Comparison of ENCODE assay signal across 8 mouse cellular contexts in the genomic region with DNA sequence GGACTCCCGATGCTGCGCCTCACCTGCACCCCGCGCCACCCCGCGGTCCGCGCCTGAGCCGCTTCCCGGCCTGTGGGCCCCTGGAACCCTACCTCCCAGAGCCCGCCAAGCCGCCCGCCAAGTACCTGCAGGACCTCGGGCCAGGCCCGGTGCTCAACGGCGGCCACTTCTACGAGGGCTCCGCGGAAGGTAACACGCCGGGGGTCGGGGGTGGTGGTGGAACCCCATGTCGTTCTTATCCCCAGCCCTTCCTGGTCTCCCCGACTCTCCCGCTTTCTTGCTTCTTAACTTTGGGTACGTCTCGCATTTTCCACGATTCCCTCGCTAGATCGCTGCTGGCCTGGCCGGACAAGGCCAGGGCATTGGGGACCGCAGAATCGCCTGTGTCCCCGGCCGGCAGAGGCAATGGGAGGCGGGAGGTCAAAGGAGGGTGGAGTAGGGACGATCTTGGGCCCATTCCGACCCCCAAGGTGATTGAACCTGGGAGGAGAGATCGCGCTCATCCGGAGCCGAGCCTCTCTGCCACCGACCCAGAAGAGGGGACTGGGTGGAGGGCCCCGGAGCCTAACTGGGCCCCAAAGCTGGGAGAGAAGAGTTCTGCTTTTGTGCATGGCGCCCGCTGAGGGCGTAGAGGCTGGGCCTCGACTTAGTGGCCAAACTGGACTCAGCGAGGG. TPM values are rescaled to one million over a fixed set of nuclear protein-coding genes. Genes with fewer than 3 reads are reported as not detected.
A peak's percentile ranks its signal among the peaks of the same experiment; 100 is the strongest.
DNase-seq lines count a peak whose midpoint lies in the region; ATAC-seq and TF ChIP-seq lines count a peak whose summit lies in the region.

No protein-coding gene starts in this region.

- no peak overlapping the region for H3K27ac ChIP-seq in layer of hippocampus, adult 2 months
- H3K27ac ChIP-seq in embryonic fibroblast, embryonic 13.5 days (ENCODE audit: insufficient read depth, low read length) = no peak overlapping the region
- no peak overlapping the region for H3K27ac ChIP-seq in intestine, embryonic 16.5 days (ENCODE audit: low read length)
- no peak overlapping the region for H3K27ac ChIP-seq in neural tube, embryonic 13.5 days (replicated peaks)

- peak overlapping the region; percentile 55 for H3K4me2 ChIP-seq in intestine, embryonic 16.5 days (ENCODE audit: low read depth, low read length)
- peak overlapping the region; percentile 52 for H3K4me2 ChIP-seq in neural tube, embryonic 13.5 days

- H3K9ac ChIP-seq in intestine, embryonic 16.5 days (ENCODE audit: low read depth, low read length) = peak overlapping the region; percentile 9; the same call in 1 of the 2 replicates
- peak overlapping the region; percentile 47 for H3K9ac ChIP-seq in neural tube, embryonic 13.5 days

- H3K4me1 ChIP-seq in embryonic fibroblast, embryonic 13.5 days (ENCODE audit: control insufficient read depth, insufficient read depth, low read length) = no peaks in the 10 kb centered on the region
- peaks cover 12% of the 10 kb centered on the region for H3K4me1 ChIP-seq in intestine, embryonic 16.5 days (ENCODE audit: control insufficient read depth, insufficient read depth, low read length)
- peaks cover 20% of the 10 kb centered on the region for H3K4me1 ChIP-seq in neural tube, embryonic 13.5 days (replicated peaks)

- H3K27me3 ChIP-seq in intestine, embryonic 16.5 days (replicated peaks; ENCODE audit: control insufficient read depth, insufficient read depth, low read length) = peaks cover 73% of the 10 kb centered on the region
- H3K27me3 ChIP-seq in neural tube, embryonic 13.5 days = peaks cover 89% of the 10 kb centered on the region

- no peaks in the 10 kb centered on the region for H3K9me3 ChIP-seq in intestine, embryonic 16.5 days (ENCODE audit: control insufficient read depth, low read length)
- no peaks in the 10 kb centered on the region for H3K9me3 ChIP-seq in neural tube, embryonic 13.5 days

- intact Hi-C loops in gastrocnemius, postnatal 14 days (cut with DNase I; ENCODE audit: low total_unique reads) = no loop called here

- ATAC-seq in intestine, embryonic 16.5 days = peak; percentile 23; the same call in 1 of the 2 replicates
- ATAC-seq in neural tube, embryonic 13.5 days (ENCODE audit: low read depth) = peak; percentile 32; the same call in 1 of the 2 replicates

- no peaks in the 10 kb centered on the region for H3K36me3 ChIP-seq in intestine, embryonic 16.5 days (ENCODE audit: control insufficient read depth, insufficient read depth, low read length)
- no peaks in the 10 kb centered on the region for H3K36me3 ChIP-seq in neural tube, embryonic 13.5 days

- under 1% methylated on average over 50 of the region's 50 CpGs for WGBS in intestine, embryonic 16.5 days
- WGBS in neural tube, embryonic 13.5 days = under 1% methylated on average over 48 of the region's 50 CpGs

- no peak for TF ChIP-seq CTCF in layer of hippocampus, adult 2 months (conservative IDR thresholded peaks at IDR 0.05)
- no peak for TF ChIP-seq CTCF in embryonic fibroblast, embryonic 13.5 days (IDR thresholded peaks at IDR 0.05; ENCODE audit: borderline replicate concordance, insufficient read depth, low read length)

- no peak for TF ChIP-seq POLR2A in embryonic fibroblast, embryonic 13.5 days (IDR thresholded peaks at IDR 0.05; ENCODE audit: low read depth, low read length)

- H3K4me3 ChIP-seq in layer of hippocampus, adult 2 months = peak overlapping the region; percentile 24; the same call in 1 of the 2 replicates
- peak overlapping the region; percentile 12 for H3K4me3 ChIP-seq in embryonic fibroblast, embryonic 13.5 days (ENCODE audit: insufficient read depth, low read length)
- H3K4me3 ChIP-seq in intestine, embryonic 16.5 days (ENCODE audit: low read length) = peak overlapping the region; percentile 35
- peak overlapping the region; percentile 31 for H3K4me3 ChIP-seq in neural tube, embryonic 13.5 days

- no peak for DNase-seq in layer of hippocampus, adult 2 months (ENCODE audit: low spot score in 2 of 2)
- no peak for DNase-seq in layer of hippocampus, adult 11-12 months (ENCODE audit: low spot score)
- no peak for DNase-seq in MN1 (ENCODE audit: low spot score)
- DNase-seq in left cerebral cortex, adult 9 months (ENCODE audit: low spot score in 2 of 2) = no peak
- DNase-seq in gastrocnemius, postnatal 14 days = no peak

RNA-seq across cellular contexts. Expression of a gene that starts 0.6 kb away (rescaled TPM):
- total RNA-seq in layer of hippocampus, adult 2 months (2021) = under 1 TPM; 0.56 to 0.84 TPM
- polyA plus RNA-seq in embryonic fibroblast, embryonic 13.5 days (2011; ENCODE audit: insufficient read length, low read depth, missing spikeins) = 1.8 and 1.9 TPM in 2 replicates
- not detected in 2 replicates for polyA plus RNA-seq in intestine, embryonic 16.5 days (2015; fragmentation: Nextera tagmentation; extraction: Ambion mirVana)
- polyA plus RNA-seq in neural tube, embryonic 13.5 days (2015; fragmentation: Nextera tagmentation; extraction: Ambion mirVana) = 0.58 TPM in 1 of 2 replicates, not detected in the other
- total RNA-seq in gastrocnemius, postnatal 14 days (2021) = not detected

RNA-seq across cellular contexts. Expression of a gene that starts 35.7 kb away (rescaled TPM):
- not detected for total RNA-seq in layer of hippocampus, adult 2 months (2021)
- polyA plus RNA-seq in embryonic fibroblast, embryonic 13.5 days (2011; ENCODE audit: insufficient read length, low read depth, missing spikeins) = not detected in 2 replicates
- polyA plus RNA-seq in intestine, embryonic 16.5 days (2015; fragmentation: Nextera tagmentation; extraction: Ambion mirVana) = not detected in 2 replicates
- not detected in 2 replicates for polyA plus RNA-seq in neural tube, embryonic 13.5 days (2015; fragmentation: Nextera tagmentation; extraction: Ambion mirVana)
- not detected for total RNA-seq in gastrocnemius, postnatal 14 days (2021)

RNA-seq across cellular contexts. Expression of a gene that starts 36.1 kb away (rescaled TPM):
- 10 to 100 TPM; 74.5 to 79.2 TPM for total RNA-seq in layer of hippocampus, adult 2 months (2021)
- 39.1 and 41.7 TPM in 2 replicates for polyA plus RNA-seq in embryonic fibroblast, embryonic 13.5 days (2011; ENCODE audit: insufficient read length, low read depth, missing spikeins)
- 29.3 and 31.7 TPM in 2 replicates for polyA plus RNA-seq in intestine, embryonic 16.5 days (2015; fragmentation: Nextera tagmentation; extraction: Ambion mirVana)
- 128 and 133 TPM in 2 replicates for polyA plus RNA-seq in neural tube, embryonic 13.5 days (2015; fragmentation: Nextera tagmentation; extraction: Ambion mirVana)
- total RNA-seq in gastrocnemius, postnatal 14 days (2021) = 10 to 100 TPM; 16.9 to 19.5 TPM

RNA-seq across cellular contexts. Expression of a gene that starts 40.5 kb away (rescaled TPM):
- not detected for total RNA-seq in layer of hippocampus, adult 2 months (2021)
- polyA plus RNA-seq in embryonic fibroblast, embryonic 13.5 days (2011; ENCODE audit: insufficient read length, low read depth, missing spikeins) = 0.37 TPM in 1 of 2 replicates, not detected in the other
- not detected in 2 replicates for polyA plus RNA-seq in intestine, embryonic 16.5 days (2015; fragmentation: Nextera tagmentation; extraction: Ambion mirVana)
- not detected in 2 replicates for polyA plus RNA-seq in neural tube, embryonic 13.5 days (2015; fragmentation: Nextera tagmentation; extraction: Ambion mirVana)
- not detected for total RNA-seq in gastrocnemius, postnatal 14 days (2021)
